Mouse (Mus musculus) stomach, embryonic 14.5 days (tissue): Measurements from ENCODE around the gene Cdc34. TPM values are rescaled to one million over a fixed set of nuclear protein-coding genes. Genes with fewer than 3 reads are reported as not detected.

Experiments
- ATAC-seq: fragments of 200-750 bp; cut with Nextera tagmentation; 2 replicates; pipeline ENCODE4 v1.8.0; 2017; ENCODE audit warnings: low read depth, moderate TSS enrichment; ENCODE audit not compliant: insufficient number of reproducible peaks, insufficient read depth, low FRiP score
- H3K27ac ChIP-seq: fragments of 300-500 bp; sonication (generic); 2 replicates; pipeline ENCODE4 v1.5.1; 2014; ENCODE audit warnings: mild to moderate bottlenecking, low read length, moderate library complexity, mixed read lengths
- H3K27me3 ChIP-seq: fragments of 300-500 bp; sonication (generic); 2 replicates; pipeline ENCODE4 v1.6.1; 2014; ENCODE audit warnings: low read length, control low read depth, mixed read lengths; ENCODE audit not compliant: control insufficient read depth, insufficient read depth
- H3K36me3 ChIP-seq: fragments of 300-500 bp; sonication (generic); 2 replicates; pipeline ENCODE4 v1.6.1; 2014; ENCODE audit warnings: mild to moderate bottlenecking, control low read depth, low read length, moderate library complexity, mixed read lengths; ENCODE audit not compliant: control insufficient read depth, insufficient read depth
- H3K4me1 ChIP-seq: fragments of 300-500 bp; sonication (generic); 2 replicates; pipeline ENCODE4 v1.6.1; 2014; ENCODE audit warnings: low read length, control low read depth, mixed read lengths; ENCODE audit not compliant: control insufficient read depth, insufficient read depth
- H3K4me2 ChIP-seq: fragments of 300-500 bp; sonication (generic); replicated peaks from 2 replicates; pipeline ENCODE4 v1.6.1; 2014; ENCODE audit warnings: low read depth, low read length, control low read depth
- H3K4me3 ChIP-seq: fragments of 300-500 bp; sonication (generic); 2 replicates; pipeline ENCODE4 v1.5.1; 2014; ENCODE audit warnings: low read depth, low read length, control low read depth
- H3K9ac ChIP-seq: fragments of 300-500 bp; sonication (generic); replicated peaks from 2 replicates; pipeline ENCODE4 v1.6.1; 2014; ENCODE audit warnings: low read depth, mild to moderate bottlenecking, control low read depth, low read length, moderate library complexity, mixed read lengths
- H3K9me3 ChIP-seq: fragments of 300-500 bp; sonication (generic); 2 replicates; pipeline ENCODE4 v1.6.1; 2016; ENCODE audit warnings: low read depth, low read length, control low read depth; ENCODE audit not compliant: control insufficient read depth
- WGBS: fragments of 180-500 bp; shearing (Covaris S2); extraction: QIAGEN DNeasy Blood & Tissue Kit; methylation state at CpG from one replicate; pipeline ENCODE4 v1.1.7; 2014; 5-methylcytosine and 5-hydroxymethylcytosine counted together
- polyA plus RNA-seq: library from polyadenylated mRNA; unstranded; fragments of >200 nt; fragmentation: Nextera tagmentation; extraction: Ambion mirVana; gene quantifications from 2 replicates; pipeline ENCODE4 v1.2.1, GENCODE M21; 2014

The Cdc34 gene
- polyA plus RNA-seq, 1 experiment from 2014 or later, result 88.7 TPM

- Histone ChIP-seq H3K9ac (no peak overlapping the region), H3K27me3 (no peaks in the 10 kb centered on the region), H3K4me1 (no peaks in the 10 kb centered on the region), H3K27ac (no peak overlapping the region), H3K36me3 (no peaks in the 10 kb centered on the region), H3K9me3 (no peaks in the 10 kb centered on the region), H3K4me2 (no peak overlapping the region), H3K4me3 (no peak overlapping the region)
- ATAC-seq, result no peak
- 36% methylated on average over 11 of the region's 11 CpGs for WGBS
Measured at GRCm38 (mm10) chr10:79726090-79726489, 44.1 kb downstream of the Cdc34 start.

GRCm38 (mm10) chr10:79728323-79729249 lies 46.6 kb downstream of the Cdc34 start:
- no peaks in the 10 kb centered on the region for H3K27me3 ChIP-seq
- no peaks in the 10 kb centered on the region for H3K4me1 ChIP-seq
- no peak overlapping the region for H3K4me2 ChIP-seq
- no peak overlapping the region for H3K27ac ChIP-seq
- H3K9ac ChIP-seq, result no peak overlapping the region
- no peaks in the 10 kb centered on the region for H3K9me3 ChIP-seq
- no peaks in the 10 kb centered on the region for H3K36me3 ChIP-seq
- 68% methylated on average over 28 of the region's 28 CpGs for whole genome bisulfite sequencing
- H3K4me3 ChIP-seq, result no peak overlapping the region
- no peak for ATAC-seq

- H3K4me1 ChIP-seq, result no peaks in the 10 kb centered on the region
Measured at GRCm38 (mm10) chr10:79729357-79729965, 47.5 kb downstream of the Cdc34 start.

GRCm38 (mm10) chr10:79732500-79732899 lies 50.5 kb downstream of the Cdc34 start:
- H3K4me2 ChIP-seq, result no peak overlapping the region
- H3K27ac ChIP-seq, result no peak overlapping the region
- H3K4me3 ChIP-seq, result no peak overlapping the region
- H3K9me3 ChIP-seq, result peaks cover 24% of the 10 kb centered on the region
- H3K27me3 ChIP-seq, result no peaks in the 10 kb centered on the region
- 94% methylated on average over 1 of the region's 1 CpGs for WGBS
- peaks cover 20% of the 10 kb centered on the region for H3K36me3 ChIP-seq
- no peak overlapping the region for H3K9ac ChIP-seq
- no peak for ATAC-seq
- no peaks in the 10 kb centered on the region for H3K4me1 ChIP-seq

More at GRCm38 (mm10) chr10:79729357-79729965, 47.5 kb downstream of the Cdc34 start:
- Histone ChIP-seq H3K36me3 (no peaks in the 10 kb centered on the region; the same call in 1 of the 2 replicates), H3K9ac (no peak overlapping the region), H3K27ac (no peak overlapping the region), H3K27me3 (no peaks in the 10 kb centered on the region), H3K4me2 (no peak overlapping the region), H3K9me3 (no peaks in the 10 kb centered on the region), H3K4me3 (no peak overlapping the region)
- ATAC-seq, result no peak
- WGBS, result 78% methylated on average over 13 of the region's 13 CpGs

- H3K4me3 ChIP-seq, result no peak overlapping the region
- WGBS, result 95% methylated on average over 15 of the region's 15 CpGs
- H3K27ac ChIP-seq, result no peak overlapping the region
- no peak overlapping the region for H3K4me2 ChIP-seq
- H3K36me3 ChIP-seq, result peaks cover 34% of the 10 kb centered on the region
- no peak for ATAC-seq
- H3K9ac ChIP-seq, result no peak overlapping the region
- no peaks in the 10 kb centered on the region for H3K4me1 ChIP-seq
- peaks cover 37% of the 10 kb centered on the region for H3K9me3 ChIP-seq
- no peaks in the 10 kb centered on the region for H3K27me3 ChIP-seq
Measured at GRCm38 (mm10) chr10:79733847-79734246, 51.9 kb downstream of the Cdc34 start.

- Histone ChIP-seq H3K27ac (no peak overlapping the region), H3K9me3 (peaks cover 52% of the 10 kb centered on the region), H3K36me3 (peaks cover 49% of the 10 kb centered on the region), H3K4me2 (no peak overlapping the region), H3K4me1 (no peaks in the 10 kb centered on the region), H3K9ac (no peak overlapping the region), H3K4me3 (no peak overlapping the region), H3K27me3 (no peaks in the 10 kb centered on the region)
- ATAC-seq, result no peak
- 31% methylated on average over 52 of the region's 52 CpGs for WGBS
Measured at GRCm38 (mm10) chr10:79735361-79735760, 53.4 kb downstream of the Cdc34 start.

GRCm38 (mm10) chr10:79736706-79737105 lies 54.7 kb downstream of the Cdc34 start:
- no peak overlapping the region for H3K4me3 ChIP-seq
- peaks cover 59% of the 10 kb centered on the region for H3K9me3 ChIP-seq
- no peak for ATAC-seq
- H3K9ac ChIP-seq, result no peak overlapping the region
- no peak overlapping the region for H3K4me2 ChIP-seq
- H3K36me3 ChIP-seq, result peaks cover 62% of the 10 kb centered on the region
- H3K27me3 ChIP-seq, result no peaks in the 10 kb centered on the region
- H3K4me1 ChIP-seq, result no peaks in the 10 kb centered on the region
- 82% methylated on average over 14 of the region's 14 CpGs for WGBS
- no peak overlapping the region for H3K27ac ChIP-seq
